Mouse (Mus musculus) ES-E14 (cell line): ENCODE results near the gene Kif15.

Experiments
- HCFC1 ChIP-seq: IDR thresholded peaks from 2 replicates; pipeline ENCODE4 v1.6.1; 2012; ENCODE audit warnings: low read length, inconsistent platforms, borderline replicate concordance; ENCODE audit not compliant: insufficient read depth
- ZC3H11A ChIP-seq: IDR thresholded peaks from 2 replicates; pipeline ENCODE4 v1.6.1; 2012; ENCODE audit warnings: low read depth, mild to moderate bottlenecking, inconsistent platforms, low read length, borderline replicate concordance

GRCm38 (mm10) chr9:123006071-123006470, 55.2 kb downstream of the Kif15 start:
- TF ChIP-seq ZC3H11A (no peak), HCFC1 (no peak)
